Mouse (Mus musculus) stomach, embryonic 16.5 days (tissue): ENCODE results near the gene Nup43. TPM values are rescaled to one million over a fixed set of nuclear protein-coding genes. Genes with fewer than 3 reads are reported as not detected.

Experiments used
- ATAC-seq: fragments of 200-750 bp; cut with Nextera tagmentation; 2 replicates; pipeline ENCODE4 v1.8.0; 2017; ENCODE audit warnings: moderate number of reproducible peaks, moderate TSS enrichment; ENCODE audit not compliant: insufficient read depth, low FRiP score
- H3K27ac ChIP-seq: fragments of 300-500 bp; sonication (generic); 2 replicates; pipeline ENCODE4 v1.5.1; 2014; ENCODE audit warnings: low read length
- H3K27me3 ChIP-seq: fragments of 300-500 bp; sonication (generic); 2 replicates; pipeline ENCODE4 v1.6.1; 2014; ENCODE audit warnings: low read length, control low read depth, mixed read lengths; ENCODE audit not compliant: control insufficient read depth, insufficient read depth
- H3K36me3 ChIP-seq: fragments of 300-500 bp; sonication (generic); 2 replicates; pipeline ENCODE4 v1.6.1; 2014; ENCODE audit warnings: low read length; ENCODE audit not compliant: control insufficient read depth, insufficient read depth
- H3K4me1 ChIP-seq: fragments of 300-500 bp; sonication (generic); 2 replicates; pipeline ENCODE4 v1.6.1; 2014; ENCODE audit warnings: low read length, control low read depth, mixed read lengths; ENCODE audit not compliant: control insufficient read depth, insufficient read depth
- H3K4me2 ChIP-seq: fragments of 300-500 bp; sonication (generic); 2 replicates; pipeline ENCODE4 v1.6.1; 2014; ENCODE audit warnings: low read depth, low read length, mixed read lengths
- H3K4me3 ChIP-seq: fragments of 300-500 bp; sonication (generic); replicated peaks from 2 replicates; pipeline ENCODE4 v1.5.1; 2014; ENCODE audit warnings: mild to moderate bottlenecking, low read length
- H3K9ac ChIP-seq: fragments of 300-500 bp; sonication (generic); 2 replicates; pipeline ENCODE4 v1.6.1; 2014; ENCODE audit warnings: low read length
- H3K9me3 ChIP-seq: fragments of 300-500 bp; sonication (generic); replicated peaks from 2 replicates; pipeline ENCODE4 v1.6.1; 2016; ENCODE audit warnings: low read length, control low read depth; ENCODE audit not compliant: control insufficient read depth
- WGBS: fragments of 180-500 bp; shearing (Covaris S2); extraction: QIAGEN DNeasy Blood & Tissue Kit; methylation state at CpG from one replicate; pipeline ENCODE4 v1.1.7; 2014; 5-methylcytosine and 5-hydroxymethylcytosine counted together
- polyA plus RNA-seq: library from polyadenylated mRNA; unstranded; fragments of >200 nt; fragmentation: Nextera tagmentation; extraction: Ambion mirVana; gene quantifications from 2 replicates; pipeline ENCODE4 v1.2.1, GENCODE M21; 2015

Gene Nup43
- polyA plus RNA-seq, 1 experiment from 2014 or later, result 34.5 TPM

- ATAC-seq, result no peak
- no peaks in the 10 kb centered on the region for H3K27me3 ChIP-seq
- H3K4me3 ChIP-seq, result no peak overlapping the region
- no peak overlapping the region for H3K9ac ChIP-seq
- H3K9me3 ChIP-seq, result no peaks in the 10 kb centered on the region
- no peak overlapping the region for H3K27ac ChIP-seq
- H3K36me3 ChIP-seq, result peaks cover 23% of the 10 kb centered on the region
- WGBS, result 63% methylated on average over 7 of the region's 7 CpGs
- H3K4me2 ChIP-seq, result no peak overlapping the region
- no peaks in the 10 kb centered on the region for H3K4me1 ChIP-seq
These were observed 47.8 kb downstream of the Nup43 start for GRCm38 (mm10) chr10:7715056-7715455.

GRCm38 (mm10) chr10:7725751-7726500, 58.6 kb downstream of the Nup43 start, which contains the start of gene Katna1:
Gene Katna1 (plus strand): TSS chr10:7726000.
- WGBS, result under 1% methylated on average over 49 of the region's 49 CpGs
- no peaks in the 10 kb centered on the region for H3K9me3 ChIP-seq
- H3K27ac ChIP-seq, result peak within 1 kb of the TSS; percentile 87
- H3K4me1 ChIP-seq, result peaks cover 8% of the 10 kb centered on the region; the same call in 1 of the 2 replicates
- H3K9ac ChIP-seq, result peak within 1 kb of the TSS; percentile 87
- H3K27me3 ChIP-seq, result no peaks in the 10 kb centered on the region
- peak; percentile 100 for ATAC-seq
- H3K4me2 ChIP-seq, result peak within 1 kb of the TSS; percentile 80
- H3K36me3 ChIP-seq, result no peaks in the 10 kb centered on the region
- peak within 1 kb of the TSS; percentile 97 for H3K4me3 ChIP-seq

GRCm38 (mm10) chr10:7726501-7726812, 59.2 kb downstream of the Nup43 start:
- H3K27me3 ChIP-seq, result no peaks in the 10 kb centered on the region
- H3K9me3 ChIP-seq, result no peaks in the 10 kb centered on the region
- no peak for ATAC-seq
- peak overlapping the region; percentile 87 for H3K27ac ChIP-seq
- WGBS, result 1% methylated on average over 8 of the region's 8 CpGs
- H3K4me1 ChIP-seq, result peaks cover 8% of the 10 kb centered on the region; the same call in 1 of the 2 replicates
- peak overlapping the region; percentile 97 for H3K4me3 ChIP-seq
- peak overlapping the region; percentile 87 for H3K9ac ChIP-seq
- peak overlapping the region; percentile 80 for H3K4me2 ChIP-seq
- no peaks in the 10 kb centered on the region for H3K36me3 ChIP-seq

- Histone ChIP-seq H3K36me3 (no peaks in the 10 kb centered on the region), H3K4me3 (peak overlapping the region; percentile 97), H3K9ac (peak overlapping the region; percentile 52; the same call in 1 of the 2 replicates), H3K4me1 (peaks cover 8% of the 10 kb centered on the region; the same call in 1 of the 2 replicates), H3K4me2 (peak overlapping the region; percentile 80), H3K9me3 (no peaks in the 10 kb centered on the region), H3K27ac (no peak overlapping the region), H3K27me3 (no peaks in the 10 kb centered on the region)
- ATAC-seq, result no peak
- WGBS, result 20% methylated on average over 3 of the region's 3 CpGs
These were observed 59.7 kb downstream of the Nup43 start for GRCm38 (mm10) chr10:7727011-7727410.

Other genes with a start within 250 kb of the Nup43 start
- 4.6 and 4.9 TPM in 2 replicates for gene Ulbp1, start 193.9 kb upstream of the Nup43 start, polyA plus RNA-seq
- 2.3 and 2.9 TPM in 2 replicates for gene Lrp11, start 77.7 kb upstream of the Nup43 start, polyA plus RNA-seq
- 105 and 110 TPM in 2 replicates for gene Pcmt1, start 13.6 kb downstream of the Nup43 start, polyA plus RNA-seq
- 9.4 TPM in 2 replicates for gene Lats1, start 13.7 kb downstream of the Nup43 start, polyA plus RNA-seq
- 57.3 and 57.7 TPM in 2 replicates for gene Katna1, start 58.5 kb downstream of the Nup43 start, polyA plus RNA-seq
- gene Ginm1, start 125.3 kb downstream of the Nup43 start, polyA plus RNA-seq, result 81.7 and 90.5 TPM in 2 replicates
- 38.2 and 39.2 TPM in 2 replicates for gene Ppil4, start 125.4 kb downstream of the Nup43 start, polyA plus RNA-seq
- gene Zc3h12d, start 165.0 kb downstream of the Nup43 start, polyA plus RNA-seq, result 0.43 and 0.52 TPM in 2 replicates